Mouse (Mus musculus) lung, postnatal 10 days (tissue): ENCODE measurements at regions not wholly inside any gene's neighbourhood (a gene's known extent, or its start where the extent isn't known, plus 50 kb on each side); places are given as distances from the start of the nearest gene placed in this dataset.

ENCODE experiments used
- DNase-seq: peaks from one replicate; pipeline ENCODE4 v3.0.0; 2021

- no peak for DNase-seq
Observed at GRCm38 (mm10) chr8:91996305-91997022, 194.6 kb upstream of the Irx3 start.

DNA sequence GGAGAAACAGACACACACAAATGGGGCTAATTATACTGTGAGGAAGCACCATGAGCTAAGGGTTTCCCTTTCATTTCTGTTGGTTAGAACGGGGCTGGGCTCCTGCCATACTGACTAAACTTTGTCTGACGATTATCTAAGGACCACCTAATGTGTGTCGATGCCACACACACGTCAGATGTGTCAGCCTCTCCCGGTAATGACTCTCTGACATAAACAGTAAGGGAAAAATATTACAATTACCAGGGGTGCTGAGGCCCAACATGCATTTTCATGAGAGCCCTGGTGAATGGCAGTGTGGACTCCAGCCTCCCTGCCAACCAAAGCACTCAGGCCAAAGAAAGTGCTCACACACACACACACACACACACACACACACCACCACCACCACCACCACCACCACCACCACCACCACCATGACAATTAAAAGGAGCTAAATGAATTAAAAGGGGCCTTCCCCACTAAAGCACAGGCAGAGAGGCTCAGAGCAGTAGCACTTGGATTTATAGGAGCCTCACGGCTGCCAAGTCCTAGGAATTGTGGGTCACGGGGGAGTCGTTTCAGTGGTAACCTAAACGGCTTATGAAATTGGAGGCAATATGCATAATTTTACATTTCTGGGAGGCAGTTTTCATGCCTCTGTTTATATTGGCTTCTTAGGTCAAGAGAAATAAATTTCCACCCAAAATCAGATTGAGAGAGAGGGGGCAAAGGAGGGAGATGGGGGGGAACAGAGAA, 193.7 kb upstream of the Irx3 start:
- DNase-seq, result no peak

- no peak for DNase-seq
Observed at GRCm38 (mm10) chr8:91991542-91992452, 189.9 kb upstream of the Irx3 start.

- DNase-seq, result no peak
Observed at GRCm38 (mm10) chr8:91990952-91991351, 189.1 kb upstream of the Irx3 start.

DNA sequence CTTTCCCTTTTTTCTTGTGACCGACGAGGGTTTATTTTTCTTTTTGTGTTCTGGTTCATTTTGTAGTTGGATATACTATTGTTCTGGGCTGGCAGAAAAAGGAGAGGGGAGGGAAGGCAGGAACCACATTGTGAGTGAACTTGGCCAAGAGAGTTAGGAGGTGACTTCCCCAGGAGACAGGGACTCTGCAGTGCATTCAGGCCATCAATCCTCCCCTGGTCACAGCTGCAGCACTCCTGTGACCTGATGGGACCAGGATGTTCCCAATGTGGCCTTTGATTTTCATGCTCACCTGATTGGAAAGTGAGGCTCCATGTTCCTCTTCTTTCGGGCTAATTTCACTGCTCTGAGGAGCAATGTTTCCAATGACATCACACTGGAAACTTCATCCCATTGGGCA, 188.2 kb upstream of the Irx3 start:
- DNase-seq, result no peak

DNA sequence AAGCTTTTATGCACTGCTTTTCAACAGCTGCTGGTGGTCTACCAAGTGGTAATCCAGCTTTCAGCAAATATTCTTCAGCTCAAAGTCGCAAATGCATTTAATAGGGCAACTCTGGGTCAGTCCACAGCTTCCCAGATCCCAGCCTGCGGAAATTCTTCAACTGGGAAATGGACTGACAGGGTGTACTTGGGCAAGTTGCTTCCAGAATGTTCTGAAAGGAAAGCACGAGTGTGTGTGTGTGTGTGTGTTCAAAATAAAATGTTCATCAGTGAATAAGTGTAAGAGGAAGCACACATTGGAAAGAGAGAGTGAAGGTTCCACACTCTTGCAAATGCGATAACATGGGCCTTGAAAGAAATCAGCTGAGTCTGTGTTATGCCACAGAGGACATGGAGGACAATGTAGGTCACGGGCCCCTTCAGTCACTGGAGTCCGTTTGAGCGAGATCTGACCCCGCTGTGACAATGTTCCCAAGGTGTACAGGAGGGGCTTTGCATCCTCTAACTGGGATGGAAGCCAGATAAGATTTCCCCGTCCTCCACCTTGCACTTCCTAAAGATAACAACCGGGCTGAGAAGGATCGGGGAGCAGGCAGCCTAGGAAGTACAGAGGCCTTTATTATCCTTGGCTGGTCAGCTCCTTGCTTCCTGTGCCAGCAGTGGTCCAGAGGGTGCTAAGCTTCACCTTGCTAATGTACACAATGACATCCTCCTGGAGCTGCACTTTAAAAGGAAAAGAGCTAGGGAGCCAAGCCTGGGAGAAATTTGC, 187.2 kb upstream of the Irx3 start:
- no peak for DNase-seq

DNA sequence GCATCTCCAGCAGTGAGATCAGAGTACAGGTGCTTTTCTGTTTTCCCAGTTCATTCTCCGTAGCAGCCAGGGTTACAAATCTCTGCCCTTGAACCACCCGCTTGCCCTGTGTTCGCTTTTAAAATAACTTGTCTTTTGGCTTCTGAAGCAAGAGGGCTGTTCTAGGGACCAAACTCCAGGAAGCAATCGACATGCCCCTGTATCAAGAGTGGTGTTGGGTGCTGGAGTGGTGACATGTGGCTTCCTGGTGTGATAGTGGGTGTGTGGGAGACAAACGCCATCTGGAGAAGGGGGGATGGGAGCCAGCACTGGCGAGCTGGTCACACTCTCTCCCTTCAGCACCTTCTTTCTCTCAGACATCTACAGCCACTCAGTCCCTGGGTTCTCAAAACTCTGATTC, 186.0 kb upstream of the Irx3 start:
- DNase-seq, result peak; percentile 80

GRCm38 (mm10) chr8:91983171-91983570, 181.3 kb upstream of the Irx3 start:
- no peak for DNase-seq

DNA sequence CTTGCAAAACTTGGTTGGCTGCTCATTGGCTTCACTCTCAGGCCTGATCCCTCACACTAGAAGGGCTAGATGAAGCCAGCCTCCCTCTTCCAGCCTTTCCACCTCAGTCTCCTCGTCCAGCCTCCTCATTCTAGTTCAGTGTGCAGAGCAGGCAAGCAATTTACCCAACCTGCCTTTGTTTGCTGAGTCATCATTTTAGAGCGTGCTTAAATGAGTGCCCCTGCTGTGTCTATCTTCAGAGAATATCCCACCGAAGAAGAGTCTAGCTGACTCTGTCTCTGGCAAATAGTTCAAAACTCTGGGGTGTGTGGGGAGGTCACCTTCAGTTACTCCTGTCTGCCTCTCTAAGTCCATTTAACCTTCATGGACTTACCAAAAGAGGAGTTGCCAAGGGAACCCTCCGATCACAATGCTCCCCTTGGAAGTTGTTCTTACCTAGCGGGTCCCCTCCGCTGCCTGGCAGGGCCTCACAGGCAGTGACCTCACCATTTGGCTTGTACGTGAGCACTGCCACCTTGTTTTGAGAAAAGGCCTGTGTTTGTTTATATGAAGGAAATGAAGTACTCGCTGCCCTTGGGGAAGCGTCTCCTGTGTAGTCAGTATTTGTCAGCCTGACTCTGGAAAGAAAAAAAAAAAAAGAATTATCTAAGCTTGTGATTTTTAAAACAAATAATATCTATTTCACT, 175.2 kb upstream of the Irx3 start:
- DNase-seq, result peak; percentile 53

DNA sequence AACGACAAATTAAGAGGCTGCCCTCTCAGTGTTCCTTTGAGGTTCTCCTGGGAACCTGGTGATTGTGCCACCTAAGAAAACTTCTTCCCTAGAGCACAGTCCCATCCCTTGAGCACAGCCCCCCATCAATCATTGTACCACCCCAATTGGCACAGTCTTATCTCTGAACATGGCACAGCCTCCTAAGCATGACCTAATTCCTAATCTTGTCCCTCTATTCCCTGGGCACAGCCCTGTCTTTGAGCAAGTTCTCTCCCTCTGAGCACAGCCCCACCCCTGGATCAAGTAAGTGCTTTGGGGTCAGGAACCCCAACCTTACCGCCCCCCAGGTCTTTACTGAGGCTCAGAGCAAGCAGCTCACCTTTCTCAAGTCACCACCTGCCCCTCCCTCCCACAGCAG, 173.6 kb upstream of the Irx3 start:
- DNase-seq, result no peak

GRCm38 (mm10) chr8:91974636-91975035, 172.8 kb upstream of the Irx3 start:
- DNase-seq, result no peak

GRCm38 (mm10) chr8:91973951-91974439, 172.1 kb upstream of the Irx3 start:
- no peak for DNase-seq

GRCm38 (mm10) chr8:91967407-91967806, 165.5 kb upstream of the Irx3 start:
- no peak for DNase-seq

- peak; percentile 67 for DNase-seq
Observed at GRCm38 (mm10) chr8:91966891-91967370, 165.1 kb upstream of the Irx3 start.

DNA sequence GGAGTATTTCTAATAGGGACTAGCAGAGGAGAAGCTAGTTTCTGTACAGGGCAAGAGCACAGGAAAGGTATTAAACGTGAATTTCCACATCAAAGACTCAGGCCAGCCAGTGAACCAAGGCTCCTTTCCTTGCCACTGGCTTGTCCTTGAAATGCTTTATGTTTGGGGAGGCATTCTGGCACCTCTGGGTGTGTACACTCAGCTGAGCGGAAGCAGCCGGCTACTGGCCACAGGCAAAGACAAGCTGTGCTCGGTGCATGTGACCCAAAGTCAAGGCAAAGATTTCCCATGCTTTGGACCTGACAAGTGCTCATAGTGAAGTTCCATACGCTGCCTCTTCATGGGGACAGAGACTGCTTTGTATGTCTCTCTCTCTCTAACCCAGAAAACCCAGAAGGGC, 159.8 kb upstream of the Irx3 start:
- no peak for DNase-seq

- no peak for DNase-seq
Observed at GRCm38 (mm10) chr8:91955170-91955569, 153.3 kb upstream of the Irx3 start.

- DNase-seq, result no peak
Observed at GRCm38 (mm10) chr8:91952981-91953380, 151.1 kb upstream of the Irx3 start.

DNA sequence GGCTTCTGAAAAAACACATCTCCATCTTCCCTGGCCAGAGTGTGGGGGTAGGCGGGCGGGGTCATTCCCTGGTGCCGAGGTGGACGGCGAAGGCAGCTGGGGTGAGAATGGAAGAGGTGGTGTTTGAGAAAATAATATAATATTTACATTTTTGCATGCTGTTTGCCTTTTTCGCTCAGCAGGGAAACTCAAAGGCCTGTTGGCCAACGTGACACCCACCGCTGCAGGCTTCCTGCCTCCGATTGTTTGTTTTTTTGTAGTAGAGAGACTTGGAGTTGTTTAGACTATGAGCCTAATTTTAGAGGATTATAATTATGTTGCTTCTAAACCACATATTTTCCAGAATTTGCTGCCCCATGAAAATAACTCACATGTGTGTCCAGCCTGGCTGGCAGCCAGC, 147.2 kb upstream of the Irx3 start:
- peak; percentile 37 for DNase-seq

DNA sequence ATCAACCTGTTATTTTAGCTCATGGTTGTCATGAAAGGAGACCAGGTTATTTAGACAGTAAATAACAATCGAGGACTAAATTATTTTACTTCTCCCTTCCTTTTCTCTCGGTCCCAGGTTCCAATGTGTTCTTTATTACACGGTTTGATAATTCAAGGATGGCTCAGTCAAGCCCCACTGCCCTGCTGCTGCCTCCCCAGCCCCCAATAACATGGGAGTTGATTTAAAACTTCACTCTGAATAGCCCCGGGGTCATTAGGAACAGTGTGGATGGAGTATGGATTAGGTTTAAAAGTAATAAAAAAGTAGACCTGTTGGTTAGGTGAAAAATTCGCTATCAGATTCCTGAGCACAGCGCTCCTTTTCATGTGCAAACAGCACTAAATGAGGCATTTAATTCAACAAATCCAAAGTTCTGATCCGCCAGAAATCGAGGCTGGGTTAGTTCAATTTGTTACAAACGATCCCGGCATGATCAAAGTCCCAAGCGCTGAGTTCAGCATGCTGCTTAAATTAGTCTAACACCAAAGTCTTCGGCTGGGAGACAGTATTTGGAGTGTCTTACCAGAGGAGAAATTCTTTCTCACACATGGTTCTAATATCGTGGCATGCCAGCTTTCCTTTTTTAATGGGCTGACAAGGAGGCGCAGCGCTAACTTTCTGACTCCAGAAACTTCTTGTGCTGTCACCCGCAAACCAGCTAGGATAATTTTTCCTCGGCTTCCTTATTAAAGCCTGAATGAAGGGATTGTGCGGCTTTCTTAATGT, 146.5 kb upstream of the Irx3 start:
- no peak for DNase-seq

DNA sequence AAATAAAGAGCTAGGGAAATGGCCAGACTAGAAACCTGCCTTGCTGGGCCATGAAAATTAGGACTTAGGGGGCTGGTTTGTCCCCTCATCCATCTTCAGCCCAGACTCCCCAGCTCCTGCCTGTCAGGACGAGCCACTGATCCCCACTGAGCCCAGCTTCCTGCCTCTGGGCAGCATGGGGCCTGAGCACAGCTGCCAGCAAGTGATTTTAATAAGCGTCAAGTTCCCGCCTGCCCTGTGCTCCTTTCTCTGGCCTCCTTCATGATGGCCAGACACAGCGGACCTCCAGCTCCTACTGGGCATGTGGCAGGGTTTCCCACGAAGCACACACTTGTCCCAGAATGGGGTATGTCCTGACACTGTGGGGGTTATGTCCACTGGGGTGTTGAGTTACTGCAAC, 139.1 kb upstream of the Irx3 start:
- no peak for DNase-seq

DNA sequence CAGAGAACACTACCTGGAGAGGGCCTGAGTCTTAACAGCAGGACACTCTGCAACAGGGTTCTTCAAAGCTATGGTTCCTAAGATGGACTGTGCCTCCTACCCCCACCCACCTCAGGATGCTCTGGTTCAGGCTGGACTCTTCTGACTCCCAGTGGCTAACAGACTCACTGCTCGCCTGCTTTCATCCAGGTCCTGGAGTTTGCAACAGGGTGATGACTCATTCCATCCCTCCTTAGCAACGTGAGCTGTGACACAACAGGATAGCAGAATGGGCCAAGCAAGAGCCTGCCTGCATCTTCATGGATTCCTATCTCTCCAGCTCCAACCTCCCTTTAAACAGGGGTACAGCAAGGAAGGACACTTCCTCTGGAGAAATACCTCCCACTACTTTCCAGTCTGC, 135.4 kb upstream of the Irx3 start:
- DNase-seq, result peak; percentile 11
